In the genomic region with DNA sequence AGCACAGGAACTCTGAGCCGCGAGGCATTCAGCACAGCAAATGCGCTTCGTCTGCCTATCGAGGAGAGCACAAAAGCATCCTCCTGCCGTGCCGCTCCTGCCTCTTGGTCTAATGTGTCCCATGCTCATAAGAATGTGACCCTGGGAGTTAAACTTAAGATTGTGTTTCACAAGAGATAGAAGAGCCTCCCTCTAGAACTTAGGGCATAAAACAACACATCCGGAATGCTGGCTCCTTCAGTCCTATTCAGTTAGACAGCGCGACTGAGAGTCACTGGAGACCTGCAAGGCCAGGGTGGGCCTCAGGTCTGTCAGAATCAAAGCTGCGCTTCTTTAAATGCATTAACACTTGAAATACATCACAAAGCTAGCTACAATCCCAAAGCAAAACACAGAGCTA, we compare ENCODE assay signal across 28 mouse cellular contexts. TPM values are rescaled to one million over a fixed set of nuclear protein-coding genes. Genes with fewer than 3 reads are reported as not detected.
A peak's percentile ranks its signal among the peaks of the same experiment; 100 is the strongest.
DNase-seq lines count a peak whose midpoint lies in the region; ATAC-seq and TF ChIP-seq lines count a peak whose summit lies in the region.
"Had no signal": no experiment of that assay in that cellular context is flagged by ENCODE, and none has a peak within 500 bp of the region (broad histone marks: within the 10 kb centered on the region; RNA-seq: fewer than 3 reads in every experiment).

No protein-coding gene starts in this region.

- no peak overlapping the region for H3K4me3 ChIP-seq in kidney, embryonic 14.5 days (ENCODE audit: low read length)
- no peak overlapping the region for H3K4me3 ChIP-seq in kidney, postnatal 0 days (replicated peaks; ENCODE audit: low read depth, low read length)
- no peak overlapping the region for H3K4me3 ChIP-seq in liver, embryonic 15.5 days (replicated peaks)
- H3K4me3 ChIP-seq: embryonic facial prominence, embryonic 12.5 days; embryonic facial prominence, embryonic 15.5 days; gastrocnemius, adult 2 months; heart, embryonic 12.5 days; heart, embryonic 15.5 days had no signal

- H3K9me3 ChIP-seq in kidney, embryonic 14.5 days (ENCODE audit: control insufficient read depth, low read length): no peaks in the 10 kb centered on the region
- no peaks in the 10 kb centered on the region for H3K9me3 ChIP-seq in kidney, postnatal 0 days (replicated peaks; ENCODE audit: low read length)
- no peaks in the 10 kb centered on the region for H3K9me3 ChIP-seq in liver, embryonic 15.5 days (replicated peaks)
- H3K9me3 ChIP-seq: embryonic facial prominence, embryonic 12.5 days; embryonic facial prominence, embryonic 15.5 days; heart, embryonic 12.5 days; heart, embryonic 15.5 days had no signal

- no peak for TF ChIP-seq CTCF in kidney, postnatal 0 days (IDR thresholded peaks at IDR 0.05; ENCODE audit: low read depth)

- H3K27ac ChIP-seq in kidney, embryonic 14.5 days (ENCODE audit: low read depth, low read length): no peak overlapping the region
- no peak overlapping the region for H3K27ac ChIP-seq in kidney, postnatal 0 days
- H3K27ac ChIP-seq in liver, embryonic 15.5 days (replicated peaks): 0 out of 2 replicates have a peak overlapping the region, but pooled peaks have one; percentile 29
- H3K27ac ChIP-seq: embryonic facial prominence, embryonic 12.5 days; embryonic facial prominence, embryonic 15.5 days; gastrocnemius, adult 2 months; heart, embryonic 15.5 days; hindbrain, embryonic 14.5 days; hindbrain, postnatal 0 days had no signal

- peaks cover 7% of the 10 kb centered on the region; the same call in 1 of the 2 replicates for H3K36me3 ChIP-seq in kidney, embryonic 14.5 days (ENCODE audit: control insufficient read depth, insufficient read depth, low read length)
- H3K36me3 ChIP-seq in kidney, postnatal 0 days (ENCODE audit: insufficient read depth, low read length): peaks cover 4% of the 10 kb centered on the region; the same call in 1 of the 2 replicates
- H3K36me3 ChIP-seq in liver, embryonic 15.5 days (replicated peaks): peaks cover 72% of the 10 kb centered on the region

- WGBS in kidney, embryonic 14.5 days: 54% methylated on average over 11 of the region's 11 CpGs
- 64% methylated on average over 11 of the region's 11 CpGs for WGBS in kidney, postnatal 0 days
- WGBS in liver, embryonic 15.5 days (ENCODE audit: insufficient replicate concordance): 91% methylated on average over 11 of the region's 11 CpGs

- H3K9ac ChIP-seq in kidney, embryonic 14.5 days (ENCODE audit: low read depth, low read length): no peak overlapping the region
- H3K9ac ChIP-seq in kidney, postnatal 0 days (ENCODE audit: low read depth, low read length): no peak overlapping the region
- H3K9ac ChIP-seq in liver, embryonic 15.5 days: no peak overlapping the region
- H3K9ac ChIP-seq: embryonic facial prominence, embryonic 12.5 days; embryonic facial prominence, embryonic 15.5 days; forebrain, postnatal 0 days; heart, embryonic 12.5 days; heart, embryonic 15.5 days; hindbrain, embryonic 14.5 days had no signal

- ATAC-seq in kidney, embryonic 14.5 days (ENCODE audit: low FRiP score, low TSS enrichment): peak; percentile 57; the same call in 1 of the 2 replicates
- no peak for ATAC-seq in kidney, postnatal 0 days (replicated peaks; ENCODE audit: low FRiP score, low read depth)
- ATAC-seq in liver, embryonic 15.5 days (ENCODE audit: insufficient read depth): no peak
- ATAC-seq: forebrain, embryonic 14.5 days; forebrain, postnatal 0 days; hindbrain, postnatal 0 days; Patski had no signal

- H3K4me1 ChIP-seq in kidney, embryonic 14.5 days (ENCODE audit: control insufficient read depth, insufficient read depth, low read length): no peaks in the 10 kb centered on the region
- H3K4me1 ChIP-seq in kidney, postnatal 0 days (replicated peaks; ENCODE audit: insufficient read depth, low read length): no peaks in the 10 kb centered on the region
- H3K4me1 ChIP-seq in liver, embryonic 15.5 days (replicated peaks): peaks cover 40% of the 10 kb centered on the region
- H3K4me1 ChIP-seq: embryonic facial prominence, embryonic 12.5 days; embryonic facial prominence, embryonic 15.5 days; heart, embryonic 12.5 days; heart, embryonic 15.5 days had no signal

- H3K4me2 ChIP-seq in kidney, embryonic 14.5 days (replicated peaks; ENCODE audit: low read depth, low read length): no peak overlapping the region
- H3K4me2 ChIP-seq in kidney, postnatal 0 days (ENCODE audit: low read length): no peak overlapping the region
- H3K4me2 ChIP-seq in liver, embryonic 15.5 days: no peak overlapping the region
- H3K4me2 ChIP-seq: embryonic facial prominence, embryonic 12.5 days; embryonic facial prominence, embryonic 15.5 days; heart, embryonic 12.5 days; heart, embryonic 15.5 days; hindbrain, embryonic 14.5 days had no signal

- DNase-seq in kidney, adult 18-20 months: no peak
- peak; percentile 52 for DNase-seq in kidney, postnatal 0 days (ENCODE audit: low spot score)
- DNase-seq in kidney, postnatal 10 days: no peak
- no peak for DNase-seq in liver
- DNase-seq: adrenal gland, adult 2 months; adrenal gland, postnatal 14 days; B cell, adult 2 months; cerebellum, adult 11 months; cerebellum, adult 2 months; cerebellum, adult 9-11 months; cerebellum, postnatal 25 days; forebrain, postnatal 0 days; gastrocnemius, adult 2 months; gastrocnemius, postnatal 14 days; heart, adult 18-20 months; heart, postnatal 10 days; heart, postnatal 4 days had no signal

- no peaks in the 10 kb centered on the region for H3K27me3 ChIP-seq in kidney, embryonic 14.5 days (ENCODE audit: control insufficient read depth, insufficient read depth, low read length)
- no peaks in the 10 kb centered on the region for H3K27me3 ChIP-seq in kidney, postnatal 0 days (ENCODE audit: insufficient read depth, low read length)
- H3K27me3 ChIP-seq in liver, embryonic 15.5 days: no peaks in the 10 kb centered on the region
- H3K27me3 ChIP-seq: CH12.LX; embryonic facial prominence, embryonic 12.5 days; embryonic facial prominence, embryonic 15.5 days; heart, embryonic 12.5 days; heart, embryonic 15.5 days; Patski had no signal

RNA-seq across cellular contexts. Expression of gene Prim2, which starts 18.7 kb away (rescaled TPM):
- polyA plus RNA-seq in kidney, embryonic 14.5 days (2014; fragmentation: Nextera tagmentation; extraction: Ambion mirVana): 42.2 and 44.0 TPM in 2 replicates
- 16.1 and 21.1 TPM in 2 replicates for polyA plus RNA-seq in kidney, postnatal 0 days (2015; fragmentation: Nextera tagmentation; extraction: Ambion mirVana)
- polyA plus RNA-seq in liver, embryonic 15.5 days (2015; fragmentation: Nextera tagmentation; extraction: Ambion mirVana): 33.4 and 34.4 TPM in 2 replicates
